Mouse (Mus musculus): ENCODE measurements around the gene Tns1. TPM values are rescaled to one million over a fixed set of nuclear protein-coding genes. Genes with fewer than 3 reads are reported as not detected.

Tns1 gene
- total and polyA plus RNA-seq, 3 experiments: 0.40 to 3.6 (median 0.89) TPM

- in situ Hi-C loops (cut with MboI; ENCODE audit: low pct_ligation_motif_present, low pct_unique_long_range_greater_than_20kb, low sequenced_read_pairs) (no loop called here), dilution Hi-C loops (cut with MboI; ENCODE audit: extremely low pct_ligation_motif_present, extremely low pct_unique_long_range_greater_than_20kb, low sequenced_read_pairs) (no loop called here)
- H3K4me1 ChIP-seq (ENCODE audit: control insufficient read depth in 1 of 2, insufficient read depth in 2 of 2): peaks cover 0 to 26% of the 10 kb centered on the region in 2 experiments; a peak in 2 of 4 replicates
- TF ChIP-seq JUND (conservative IDR thresholded peaks at IDR 0.05; ENCODE audit: low read depth, low read length) (no peak), E2F4 (IDR thresholded peaks at IDR 0.05; ENCODE audit: insufficient replicate concordance, low read depth, low read length) (no peak), TBP (conservative IDR thresholded peaks at IDR 0.05; ENCODE audit: low read depth, low read length) (no peak), CHD2 (IDR thresholded peaks at IDR 0.05; ENCODE audit: low read length) (no peak), NELFE (IDR thresholded peaks at IDR 0.05; ENCODE audit: low read depth, low read length) (no peak), PAX5 (IDR thresholded peaks at IDR 0.05; ENCODE audit: low read length) (no peak), BHLHE40 (IDR thresholded peaks at IDR 0.05; ENCODE audit: low read depth, low read length) (no peak), POLR2AphosphoS2 (IDR thresholded peaks at IDR 0.05; ENCODE audit: low read depth, low read length) (no peak), ZKSCAN1 (IDR thresholded peaks at IDR 0.05; ENCODE audit: borderline replicate concordance, low read depth, low read length) (no peak), CHD1 (IDR thresholded peaks at IDR 0.05; ENCODE audit: low read depth, low read length) (no peak), RCOR1 (conservative IDR thresholded peaks at IDR 0.05; ENCODE audit: low read depth, low read length) (no peak), GABPA (IDR thresholded peaks at IDR 0.05; ENCODE audit: insufficient replicate concordance, low read depth, low read length) (no peak), IRF4 (IDR thresholded peaks at IDR 0.05; ENCODE audit: low read depth, low read length) (no peak), SIN3A (IDR thresholded peaks at IDR 0.05; ENCODE audit: low read length) (no peak), MAZ (IDR thresholded peaks at IDR 0.05; ENCODE audit: low read depth, low read length) (no peak), USF1 (IDR thresholded peaks at IDR 0.05; ENCODE audit: low read depth, low read length) (no peak), EP300 (IDR thresholded peaks at IDR 0.05; ENCODE audit: low read length) (no peak), ELF1 (IDR thresholded peaks at IDR 0.05; ENCODE audit: low read depth, low read length) (no peak), ETS1 (conservative IDR thresholded peaks at IDR 0.05; ENCODE audit: low read depth, low read length) (no peak), JUN (IDR thresholded peaks at IDR 0.05; ENCODE audit: insufficient read depth, low read depth, low read length) (no peak)
- peaks cover 6% of the 10 kb centered on the region for H3K9me3 ChIP-seq (replicated peaks; ENCODE audit: low read length)
- H3K27me3 ChIP-seq (replicated peaks): peaks cover 1% of the 10 kb centered on the region
- H3K4me3 ChIP-seq (replicated peaks in 1 of 3; ENCODE audit: low read depth in 2 of 3, low read length in 2 of 3, poor library complexity in 1 of 3): no peak overlapping the region
- no peak overlapping the region for H3K27ac ChIP-seq (ENCODE audit: insufficient read depth, low read depth)
- H3K79me2 ChIP-seq (replicated peaks; ENCODE audit: control insufficient read depth, extremely low read depth, insufficient read depth, poor library complexity, severe bottlenecking): no peaks in the 10 kb centered on the region
- no peak for DNase-seq (ENCODE audit: extremely low read depth)
- no peak overlapping the region for H3K4me2 ChIP-seq (ENCODE audit: insufficient read depth, low read depth, poor library complexity, severe bottlenecking)
- H3K36me3 ChIP-seq (replicated peaks in 1 of 2; ENCODE audit: control insufficient read depth in 1 of 2, insufficient read depth in 1 of 2, low read length in 1 of 2): no peaks in the 10 kb centered on the region
- no peak overlapping the region for H3K9ac ChIP-seq (ENCODE audit: insufficient read depth, low read depth)
Observed at GRCm38 (mm10) chr1:74013296-74014031, 110.8 kb downstream of the Tns1 start.

DNA sequence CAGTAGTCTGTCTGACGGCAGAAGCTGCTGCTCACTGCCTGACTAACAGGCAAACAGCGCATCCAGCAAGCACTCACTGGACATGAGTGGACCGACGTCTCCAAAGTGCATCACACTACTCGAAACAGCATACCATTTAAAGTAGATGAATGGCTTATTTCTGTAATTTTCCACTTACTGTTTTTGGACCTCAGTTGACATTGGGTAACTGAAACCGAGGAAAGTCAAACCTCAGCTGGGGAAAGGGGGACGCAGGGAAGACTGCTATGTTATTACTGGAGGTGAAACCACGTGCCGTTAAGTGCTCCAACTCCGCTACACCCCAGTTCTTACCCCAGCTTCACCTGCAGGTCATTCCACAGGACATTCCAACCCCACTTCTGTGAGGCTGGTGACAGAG is 111.5 kb downstream of the Tns1 start:
- DNase-seq (ENCODE audit: extremely low read depth): no peak
- Histone ChIP-seq H3K4me1 (ENCODE audit: control insufficient read depth in 1 of 2, insufficient read depth in 2 of 2) (peaks cover 0 to 33% of the 10 kb centered on the region in 2 experiments; a peak in 2 of 4 replicates), H3K79me2 (replicated peaks; ENCODE audit: control insufficient read depth, extremely low read depth, insufficient read depth, poor library complexity, severe bottlenecking) (no peaks in the 10 kb centered on the region), H3K36me3 (replicated peaks in 1 of 2; ENCODE audit: control insufficient read depth in 1 of 2, insufficient read depth in 1 of 2, low read length in 1 of 2) (no peaks in the 10 kb centered on the region), H3K27me3 (replicated peaks) (peaks cover 1% of the 10 kb centered on the region), H3K4me3 (replicated peaks in 1 of 3; ENCODE audit: low read depth in 2 of 3, low read length in 2 of 3, poor library complexity in 1 of 3) (no peak overlapping the region), H3K4me2 (ENCODE audit: insufficient read depth, low read depth, poor library complexity, severe bottlenecking) (no peak overlapping the region), H3K9me3 (replicated peaks; ENCODE audit: low read length) (peaks cover 6% of the 10 kb centered on the region), H3K9ac (ENCODE audit: insufficient read depth, low read depth) (no peak overlapping the region), H3K27ac (ENCODE audit: insufficient read depth, low read depth) (no peak overlapping the region)
- dilution Hi-C loops (cut with MboI; ENCODE audit: extremely low pct_ligation_motif_present, extremely low pct_unique_long_range_greater_than_20kb, low sequenced_read_pairs): no loop called here
- in situ Hi-C loops (cut with MboI; ENCODE audit: low pct_ligation_motif_present, low pct_unique_long_range_greater_than_20kb, low sequenced_read_pairs): no loop called here
- no peak for TF ChIP-seq PAX5 (IDR thresholded peaks at IDR 0.05; ENCODE audit: low read length)

All from CH12.LX (cell line).